Mouse (Mus musculus) right cerebral cortex, adult 2 months (tissue): ENCODE data around the gene Cacna1a.
A peak's percentile ranks its signal among the peaks of the same experiment; 100 is the strongest.

Experiments
- DNase-seq, 2 experiments: peaks; one replicate each; pipeline ENCODE4 v3.0.0; 2021 to 2022; ENCODE audit warnings: low spot score in 2 of 2

Gene Cacna1a

GRCm38 (mm10) chr8:84388275-84388674, at the start of gene Cacna1a:
Gene Cacna1a, plus strand, starts transcription at chr8:84388440.
- DNase-seq: no peak

GRCm38 (mm10) chr8:84338493-84338892, 49.7 kb upstream of the Cacna1a start:
- peak; percentile 35 to 43 for DNase-seq

GRCm38 (mm10) chr8:84339320-84339719, 48.9 kb upstream of the Cacna1a start:
- no peak for DNase-seq

GRCm38 (mm10) chr8:84339867-84340266, 48.4 kb upstream of the Cacna1a start:
- no peak for DNase-seq

GRCm38 (mm10) chr8:84340671-84341070, 47.6 kb upstream of the Cacna1a start:
- DNase-seq: no peak

- no peak for DNase-seq
Measured at GRCm38 (mm10) chr8:84345493-84345892, 42.7 kb upstream of the Cacna1a start.

- DNase-seq: no peak
Measured at GRCm38 (mm10) chr8:84346421-84346820, 41.8 kb upstream of the Cacna1a start.

- DNase-seq: no peak
Measured at GRCm38 (mm10) chr8:84349526-84349925, 38.7 kb upstream of the Cacna1a start.

GRCm38 (mm10) chr8:84350960-84351359, 37.3 kb upstream of the Cacna1a start:
- no peak for DNase-seq

- DNase-seq: no peak
Measured at GRCm38 (mm10) chr8:84356482-84356881, 31.8 kb upstream of the Cacna1a start.

GRCm38 (mm10) chr8:84357631-84358371, 30.4 kb upstream of the Cacna1a start:
- DNase-seq: peak; percentile 82 to 86

- DNase-seq: peak; percentile 86 to 88
Measured at GRCm38 (mm10) chr8:84363428-84364134, 24.7 kb upstream of the Cacna1a start.

- DNase-seq: no peak
Measured at GRCm38 (mm10) chr8:84365197-84365596, 23.0 kb upstream of the Cacna1a start.

GRCm38 (mm10) chr8:84370972-84371371, 17.3 kb upstream of the Cacna1a start:
- DNase-seq: no peak

- no peak for DNase-seq
Measured at GRCm38 (mm10) chr8:84375038-84375437, 13.2 kb upstream of the Cacna1a start.

GRCm38 (mm10) chr8:84375803-84376202, 12.4 kb upstream of the Cacna1a start:
- no peak for DNase-seq

GRCm38 (mm10) chr8:84376564-84376963, 11.7 kb upstream of the Cacna1a start:
- DNase-seq: no peak

GRCm38 (mm10) chr8:84381676-84382075, 6.6 kb upstream of the Cacna1a start:
- no peak for DNase-seq

GRCm38 (mm10) chr8:84388773-84389172, 533 bp downstream of the Cacna1a start:
- DNase-seq: no peak

GRCm38 (mm10) chr8:84389173-84389572, 933 bp downstream of the Cacna1a start:
- DNase-seq: no peak

GRCm38 (mm10) chr8:84391611-84392010, 3.4 kb downstream of the Cacna1a start:
- DNase-seq: no peak

GRCm38 (mm10) chr8:84395751-84396457, 7.7 kb downstream of the Cacna1a start:
- DNase-seq: no peak
